Mouse (Mus musculus) embryonic fibroblast, embryonic 13.5 days (primary cell): ENCODE results near the gene Eme1. TPM values are rescaled to one million over a fixed set of nuclear protein-coding genes. Genes with fewer than 3 reads are reported as not detected.
A peak's percentile ranks its signal among the peaks of the same experiment; 100 is the strongest.

Source experiments
- H3K27ac ChIP-seq: 2 replicates; pipeline ENCODE4 v1.5.1; 2012; ENCODE audit warnings: low read length, control low read depth, inconsistent platforms; ENCODE audit not compliant: insufficient read depth
- H3K4me1 ChIP-seq: 2 replicates; pipeline ENCODE4 v1.6.1; 2011; ENCODE audit warnings: low read length; ENCODE audit not compliant: control insufficient read depth, insufficient read depth
- H3K4me3 ChIP-seq: 2 replicates; pipeline ENCODE4 v1.5.1; 2011; ENCODE audit warnings: mild to moderate bottlenecking, control low read depth, low read length; ENCODE audit not compliant: insufficient read depth
- CTCF ChIP-seq: IDR thresholded peaks from 2 replicates; pipeline ENCODE4 v1.5.1; 2011; ENCODE audit warnings: mild to moderate bottlenecking, control low read depth, low read length, moderate library complexity, borderline replicate concordance; ENCODE audit not compliant: insufficient read depth
- POLR2A ChIP-seq: IDR thresholded peaks from 2 replicates; pipeline ENCODE4 v1.6.1; 2011; ENCODE audit warnings: low read depth, mild to moderate bottlenecking, control low read depth, low read length, moderate library complexity
- polyA plus RNA-seq: library from polyadenylated mRNA; stranded (reverse); fragments of >200 nt; gene quantifications from 2 replicates; pipeline ENCODE4 v1.2.4, GENCODE M21; 2011; ENCODE audit warnings: low read depth; ENCODE audit not compliant: missing spikeins, insufficient read length

Eme1 gene
- polyA plus RNA-seq, 1 experiment = 8.9 TPM

GRCm38 (mm10) chr11:94682427-94682826 is 28.7 kb upstream of the Eme1 start:
- no peaks in the 10 kb centered on the region for H3K4me1 ChIP-seq
- no peak overlapping the region for H3K4me3 ChIP-seq
- TF ChIP-seq POLR2A (no peak), CTCF (no peak)
- no peak overlapping the region for H3K27ac ChIP-seq

DNA sequence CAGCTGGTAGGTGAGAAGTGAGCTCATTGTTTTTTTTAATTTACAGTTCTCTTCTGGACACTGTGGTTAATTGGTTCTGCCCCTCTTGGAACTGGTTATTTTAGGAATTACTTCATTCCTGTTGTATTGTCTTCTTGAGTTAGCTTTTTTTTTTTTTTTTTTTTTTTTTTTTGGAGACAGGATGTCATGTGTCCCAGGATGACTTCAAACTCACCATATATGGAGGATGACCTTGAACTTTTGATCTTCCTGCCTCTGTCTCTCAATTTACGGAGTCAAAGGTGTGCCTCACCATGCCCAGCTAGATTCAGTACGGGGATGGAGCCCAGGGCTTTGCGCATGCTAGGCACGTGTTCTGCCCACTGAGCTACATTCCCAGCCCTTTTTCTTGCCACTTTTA is 27.9 kb upstream of the Eme1 start:
- Histone ChIP-seq H3K4me1 (no peaks in the 10 kb centered on the region), H3K4me3 (no peak overlapping the region), H3K27ac (no peak overlapping the region)
- TF ChIP-seq CTCF (no peak), POLR2A (no peak)

- no peak overlapping the region for H3K27ac ChIP-seq
- TF ChIP-seq CTCF = no peak
- TF ChIP-seq POLR2A = no peak
- no peak overlapping the region for H3K4me3 ChIP-seq
- no peaks in the 10 kb centered on the region for H3K4me1 ChIP-seq
These were observed 26.9 kb upstream of the Eme1 start for GRCm38 (mm10) chr11:94680639-94681038.

DNA sequence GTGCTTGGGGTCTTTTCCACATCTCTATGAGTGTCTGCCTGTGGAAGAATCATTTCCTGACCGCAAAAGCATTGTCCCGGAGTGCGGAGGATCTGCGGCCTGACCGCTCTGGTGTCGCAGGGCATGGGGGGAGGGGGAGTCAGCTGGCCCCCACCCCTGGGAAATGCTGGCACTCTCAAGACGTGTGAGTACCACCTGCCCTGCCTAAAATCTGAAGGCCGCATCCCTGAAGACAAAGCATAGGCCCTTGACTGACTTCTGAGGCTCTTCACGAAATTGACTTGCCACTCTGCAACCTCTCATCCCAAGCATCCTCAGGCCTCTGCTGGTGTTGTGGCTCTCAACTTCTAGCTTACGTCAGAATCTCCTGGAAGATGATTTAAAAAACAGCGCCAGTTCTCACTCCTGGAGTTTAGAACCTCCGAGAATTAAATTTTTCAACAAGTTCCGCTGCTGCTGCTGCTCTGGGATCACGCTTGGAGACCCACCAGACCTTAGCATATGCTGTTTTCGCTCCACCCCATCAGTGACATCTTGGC is 23.9 kb upstream of the Eme1 start:
- TF ChIP-seq CTCF (no peak), POLR2A (no peak)
- no peaks in the 10 kb centered on the region for H3K4me1 ChIP-seq
- peak overlapping the region; percentile 37 for H3K4me3 ChIP-seq
- H3K27ac ChIP-seq = no peak overlapping the region

GRCm38 (mm10) chr11:94676754-94677606 is 23.2 kb upstream of the Eme1 start, which contains the start of gene Xylt2:
TSS of gene Xylt2 (minus strand) at chr11:94677515.
- Histone ChIP-seq H3K27ac (no peak within 1 kb of the TSS), H3K4me3 (peak within 1 kb of the TSS; percentile 66), H3K4me1 (no peaks in the 10 kb centered on the region)
- no peak for TF ChIP-seq CTCF
- TF ChIP-seq POLR2A = peak; percentile 83

DNA sequence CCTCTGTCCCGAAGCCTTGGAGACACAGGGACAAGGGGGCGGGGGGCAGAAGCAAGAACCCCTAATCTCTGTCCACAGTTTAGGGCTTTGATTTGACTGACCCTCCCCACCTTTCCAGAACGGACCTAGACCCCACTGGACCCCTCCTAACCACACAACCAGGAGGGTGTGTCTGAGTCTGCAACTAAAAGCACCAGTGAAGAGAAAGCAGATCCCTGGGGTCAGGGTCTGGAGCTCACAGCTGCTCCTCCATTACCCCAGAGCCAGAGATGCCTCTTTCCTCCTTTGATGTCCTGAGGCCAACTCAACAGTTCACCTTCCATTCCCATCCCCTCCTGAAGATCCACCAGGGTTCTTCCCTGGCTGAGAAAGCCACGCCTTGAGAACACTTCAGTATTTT is 22.5 kb upstream of the Eme1 start:
- H3K27ac ChIP-seq = no peak overlapping the region
- TF ChIP-seq CTCF (no peak), POLR2A (no peak)
- H3K4me1 ChIP-seq = no peaks in the 10 kb centered on the region
- H3K4me3 ChIP-seq = peak overlapping the region; percentile 66

DNA sequence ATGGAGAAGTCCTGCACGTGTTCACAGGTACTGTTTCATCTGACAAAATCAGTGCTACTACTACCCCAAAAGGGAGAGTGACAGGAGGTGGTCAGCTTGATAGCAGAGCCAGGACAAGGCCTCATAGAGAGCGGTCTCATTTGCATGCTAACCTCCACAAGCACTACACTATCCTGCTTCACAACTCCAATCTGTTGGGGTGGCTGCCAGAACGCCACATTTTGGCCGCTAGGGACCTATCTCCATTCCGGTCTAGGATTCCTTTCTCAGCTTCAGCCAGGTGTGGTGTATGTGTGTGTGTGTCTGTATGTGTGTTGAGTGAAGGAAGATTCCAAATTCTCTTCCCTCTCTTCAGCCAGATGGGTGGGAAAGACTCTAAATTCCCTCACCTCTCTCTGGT is 21.7 kb upstream of the Eme1 start:
- Histone ChIP-seq H3K4me1 (no peaks in the 10 kb centered on the region), H3K4me3 (no peak overlapping the region), H3K27ac (no peak overlapping the region)
- no peak for TF ChIP-seq CTCF
- no peak for TF ChIP-seq POLR2A

- H3K27ac ChIP-seq = no peak overlapping the region
- H3K4me1 ChIP-seq = no peaks in the 10 kb centered on the region
- H3K4me3 ChIP-seq = no peak overlapping the region
- TF ChIP-seq POLR2A (no peak), CTCF (no peak)
These were observed 21.2 kb upstream of the Eme1 start for GRCm38 (mm10) chr11:94674984-94675383.

DNA sequence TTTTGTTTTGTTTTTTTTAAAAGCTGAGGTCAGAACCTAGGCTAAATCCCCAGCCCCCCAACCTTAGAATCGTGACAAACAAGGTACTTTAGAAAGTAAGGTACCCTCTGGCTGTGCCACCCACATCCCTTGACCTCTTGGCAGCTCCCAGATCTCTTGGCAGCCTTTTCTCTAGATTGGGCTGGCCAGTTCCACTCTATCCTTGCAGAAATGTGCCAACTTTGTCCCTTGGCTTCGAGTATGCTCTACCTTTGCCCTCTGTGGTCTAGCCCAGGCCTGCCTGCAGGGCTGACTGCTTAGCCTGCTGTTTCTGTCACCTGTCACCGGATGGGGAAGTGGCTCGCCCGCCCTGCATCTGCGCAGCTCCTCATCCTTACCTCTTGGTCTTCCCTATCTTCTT is 11.5 kb upstream of the Eme1 start:
- Histone ChIP-seq H3K4me1 (no peaks in the 10 kb centered on the region), H3K27ac (no peak overlapping the region), H3K4me3 (no peak overlapping the region)
- TF ChIP-seq CTCF = no peak
- no peak for TF ChIP-seq POLR2A

DNA sequence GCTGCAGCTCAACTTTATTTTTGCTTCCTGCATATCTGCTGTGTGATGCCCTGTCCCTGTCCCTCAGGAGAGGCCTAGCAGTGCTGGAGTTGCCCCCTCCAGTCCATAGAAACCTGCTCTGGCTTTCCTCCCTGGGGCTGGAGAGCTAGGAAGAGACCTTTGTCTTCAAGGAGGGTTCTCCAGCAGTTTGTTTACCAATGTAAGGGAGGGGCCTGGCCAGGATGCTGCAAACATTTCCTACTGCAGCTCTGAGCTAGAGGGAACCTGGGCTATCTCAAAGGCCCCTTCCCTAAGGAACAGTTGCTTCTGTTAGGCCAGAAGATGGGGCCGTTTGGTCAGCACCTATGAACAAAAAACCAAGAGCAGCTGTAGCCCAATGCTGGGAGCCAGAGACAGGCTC is 7.6 kb upstream of the Eme1 start:
- H3K4me3 ChIP-seq = no peak overlapping the region
- TF ChIP-seq CTCF (no peak), POLR2A (no peak)
- no peaks in the 10 kb centered on the region for H3K4me1 ChIP-seq
- no peak overlapping the region for H3K27ac ChIP-seq
